Mouse (Mus musculus) adrenal gland, adult (tissue): ENCODE results near the gene 1520401A03Rik.

Source experiments
- DNase-seq, 2 experiments: peaks; one replicate each; pipeline ENCODE4 v3.0.0; 2022 to 2023; ENCODE audit warnings: low spot score in 1 of 2; ENCODE audit not compliant: inconsistent age in 2 of 2

The 1520401A03Rik gene

GRCm38 (mm10) chr17:23744076-23744475 is 21.5 kb upstream of the 1520401A03Rik start:
- DNase-seq: no peak

GRCm38 (mm10) chr17:23742941-23743340 is 20.4 kb upstream of the 1520401A03Rik start:
- DNase-seq: no peak

- DNase-seq: no peak
Observed at GRCm38 (mm10) chr17:23742210-23742793, 19.7 kb upstream of the 1520401A03Rik start.

GRCm38 (mm10) chr17:23741359-23742209 is 19.0 kb upstream of the 1520401A03Rik start:
- DNase-seq: no peak

- no peak for DNase-seq
Observed at GRCm38 (mm10) chr17:23740598-23741021, 18.0 kb upstream of the 1520401A03Rik start, which contains the start of gene Paqr4. Paqr4 (minus strand) TSS chr17:23740867.

GRCm38 (mm10) chr17:23740136-23740584 is 17.6 kb upstream of the 1520401A03Rik start:
- DNase-seq: peak; percentile 93 to 96

GRCm38 (mm10) chr17:23739202-23740135 is 16.9 kb upstream of the 1520401A03Rik start:
- no peak for DNase-seq

- DNase-seq: no peak
Observed at GRCm38 (mm10) chr17:23738836-23739201, 16.2 kb upstream of the 1520401A03Rik start.

- DNase-seq: no peak
Observed at GRCm38 (mm10) chr17:23737493-23738445, 15.2 kb upstream of the 1520401A03Rik start.

GRCm38 (mm10) chr17:23734341-23734740 is 11.8 kb upstream of the 1520401A03Rik start:
- DNase-seq: no peak

GRCm38 (mm10) chr17:23730441-23730840 is 7.9 kb upstream of the 1520401A03Rik start:
- no peak for DNase-seq

GRCm38 (mm10) chr17:23726758-23727142 is 4.2 kb upstream of the 1520401A03Rik start:
- peak; percentile 85 to 88 for DNase-seq

- peak; percentile 97 to 99 for DNase-seq
Observed at GRCm38 (mm10) chr17:23725999-23726757, 3.6 kb upstream of the 1520401A03Rik start, which contains the start of gene Pkmyt1. Pkmyt1 (plus strand) TSS chr17:23726336.

GRCm38 (mm10) chr17:23725477-23725876 is 2.9 kb upstream of the 1520401A03Rik start:
- DNase-seq: no peak

- DNase-seq: peak; percentile 84 to 88
Observed at GRCm38 (mm10) chr17:23721886-23722285, 697 bp downstream of the 1520401A03Rik start.

- DNase-seq: no peak
Observed at GRCm38 (mm10) chr17:23719455-23719854, 3.1 kb downstream of the 1520401A03Rik start.

- no peak for DNase-seq
Observed at GRCm38 (mm10) chr17:23717003-23717402, 5.6 kb downstream of the 1520401A03Rik start.

- peak; percentile 75 to 87 for DNase-seq
Observed at GRCm38 (mm10) chr17:23706212-23706611, 16.4 kb downstream of the 1520401A03Rik start.

- no peak for DNase-seq
Observed at GRCm38 (mm10) chr17:23705525-23706104, 17.0 kb downstream of the 1520401A03Rik start.
